Mouse (Mus musculus) midbrain, embryonic 11.5 days (tissue): ENCODE measurements at regions not wholly inside any gene's neighbourhood (a gene's known extent, or its start where the extent isn't known, plus 50 kb on each side); places are given as distances from the start of the nearest gene placed in this dataset.

Experiments used
- ATAC-seq: fragments of 200-750 bp; cut with Nextera tagmentation; 2 replicates; pipeline ENCODE4 v1.8.0; 2017; ENCODE audit warnings: moderate TSS enrichment, moderate library complexity; ENCODE audit not compliant: low FRiP score
- DNase-seq: peaks from one replicate; pipeline ENCODE4 v3.0.0; 2015; ENCODE audit warnings: low spot score; ENCODE audit errors: missing footprints
- H3K27ac ChIP-seq: fragments of 300-500 bp; sonication (generic); 2 replicates; pipeline ENCODE4 v1.5.1; 2014; ENCODE audit warnings: low read depth, low read length
- H3K27me3 ChIP-seq: fragments of 300-500 bp; sonication (generic); 2 replicates; pipeline ENCODE4 v1.6.1; 2014; ENCODE audit warnings: mild to moderate bottlenecking, low read length, moderate library complexity, mixed read lengths; ENCODE audit not compliant: control insufficient read depth, insufficient read depth
- H3K36me3 ChIP-seq: fragments of 300-500 bp; sonication (generic); 2 replicates; pipeline ENCODE4 v1.6.1; 2014; ENCODE audit warnings: mild to moderate bottlenecking, low read length, moderate library complexity, mixed read lengths; ENCODE audit not compliant: control insufficient read depth, insufficient read depth
- H3K4me1 ChIP-seq: fragments of 300-500 bp; sonication (generic); 2 replicates; pipeline ENCODE4 v1.6.1; 2014; ENCODE audit warnings: low read length; ENCODE audit not compliant: control insufficient read depth, insufficient read depth
- H3K4me2 ChIP-seq: fragments of 300-500 bp; sonication (generic); 2 replicates; pipeline ENCODE4 v1.6.1; 2014; ENCODE audit warnings: mild to moderate bottlenecking, moderate library complexity
- H3K4me3 ChIP-seq: fragments of 300-500 bp; sonication (generic); 2 replicates; pipeline ENCODE4 v1.5.1; 2014; ENCODE audit warnings: low read depth, low read length
- H3K9ac ChIP-seq: fragments of 300-500 bp; sonication (generic); 2 replicates; pipeline ENCODE4 v1.6.1; 2014; ENCODE audit warnings: low read length
- H3K9me3 ChIP-seq: fragments of 300-500 bp; sonication (generic); 2 replicates; pipeline ENCODE4 v1.6.1; 2016; ENCODE audit warnings: low read length; ENCODE audit not compliant: control insufficient read depth
- WGBS: fragments of 180-500 bp; shearing (Covaris S2); extraction: QIAGEN DNeasy Blood & Tissue Kit; methylation state at CpG from one replicate; pipeline ENCODE4 v1.1.7; 2014; 5-methylcytosine and 5-hydroxymethylcytosine counted together

DNA sequence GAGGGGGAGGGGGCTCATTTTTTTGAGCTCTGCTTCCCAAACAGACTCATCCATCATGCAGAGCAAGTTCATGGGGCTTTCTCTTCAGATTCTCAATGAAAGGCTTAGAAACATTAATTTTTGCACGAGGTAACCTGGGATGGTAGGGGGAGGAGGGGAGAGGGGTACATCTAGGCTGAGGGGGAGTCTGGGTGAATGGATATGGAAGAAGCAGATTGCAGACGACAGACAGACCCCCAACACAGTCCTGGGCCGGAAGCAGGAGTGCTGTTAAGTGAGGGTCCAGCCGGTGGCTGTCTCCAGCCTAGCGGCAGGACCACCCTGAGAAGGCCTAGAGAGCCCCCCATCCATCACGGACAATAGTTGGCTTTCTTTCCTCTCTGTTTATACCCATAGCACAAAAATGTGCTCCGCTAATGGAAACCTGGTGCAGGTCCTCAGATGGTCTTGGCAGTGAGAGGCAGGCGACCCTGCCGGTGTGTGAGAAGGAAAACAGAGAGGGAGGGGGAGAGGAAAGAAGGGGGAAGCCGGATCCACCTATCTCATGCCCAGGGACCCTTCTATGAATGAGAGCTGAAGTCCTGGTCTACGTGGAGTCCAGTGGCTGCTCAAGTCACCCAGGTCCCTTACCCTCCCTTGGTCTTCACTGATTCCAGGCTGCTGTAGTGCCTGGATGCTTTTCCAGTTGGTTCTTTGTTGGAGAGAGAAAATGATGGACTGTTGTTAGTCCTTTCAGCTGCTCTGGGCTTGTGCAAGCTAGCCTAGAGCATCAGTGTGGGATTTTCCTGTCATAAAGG lies 99.1 kb upstream of the Ccnd2 start:
- H3K9ac ChIP-seq, result peak overlapping the region; percentile 45; the same call in 1 of the 2 replicates
- WGBS, result 8% methylated on average over 11 of the region's 11 CpGs
- no peak overlapping the region; the same call in 1 of the 2 replicates for H3K27ac ChIP-seq
- H3K36me3 ChIP-seq, result no peaks in the 10 kb centered on the region
- H3K27me3 ChIP-seq, result no peaks in the 10 kb centered on the region
- DNase-seq, result peak; percentile 86
- 0 out of 2 replicates have a peak, but pooled peaks have one; percentile 16 for ATAC-seq
- no peaks in the 10 kb centered on the region for H3K9me3 ChIP-seq
- peaks cover 25% of the 10 kb centered on the region for H3K4me1 ChIP-seq
- peak overlapping the region; percentile 32; the same call in 1 of the 2 replicates for H3K4me2 ChIP-seq
- no peak overlapping the region for H3K4me3 ChIP-seq

DNA sequence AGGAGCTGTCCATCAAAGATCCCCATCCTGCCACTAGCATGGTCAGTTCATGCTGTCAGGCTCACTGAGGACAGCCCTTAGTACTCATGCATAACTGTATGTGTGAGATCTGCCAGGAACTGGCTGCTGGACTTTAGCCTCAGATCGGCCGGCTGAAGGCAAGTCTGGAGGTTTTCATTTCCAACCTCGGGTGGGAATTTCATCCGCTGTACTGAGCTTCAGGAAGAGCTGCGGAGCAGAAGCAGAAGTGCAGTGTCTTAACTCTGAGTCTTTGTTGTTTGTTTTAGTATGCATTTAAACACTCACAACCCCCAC lies 99.6 kb upstream of the Ccnd2 start:
- Histone ChIP-seq H3K9ac (peak overlapping the region; percentile 45; the same call in 1 of the 2 replicates), H3K27ac (peak overlapping the region; percentile 5; the same call in 1 of the 2 replicates)
- 0 out of 2 replicates have a peak, but pooled peaks have one; percentile 27 for ATAC-seq

DNA sequence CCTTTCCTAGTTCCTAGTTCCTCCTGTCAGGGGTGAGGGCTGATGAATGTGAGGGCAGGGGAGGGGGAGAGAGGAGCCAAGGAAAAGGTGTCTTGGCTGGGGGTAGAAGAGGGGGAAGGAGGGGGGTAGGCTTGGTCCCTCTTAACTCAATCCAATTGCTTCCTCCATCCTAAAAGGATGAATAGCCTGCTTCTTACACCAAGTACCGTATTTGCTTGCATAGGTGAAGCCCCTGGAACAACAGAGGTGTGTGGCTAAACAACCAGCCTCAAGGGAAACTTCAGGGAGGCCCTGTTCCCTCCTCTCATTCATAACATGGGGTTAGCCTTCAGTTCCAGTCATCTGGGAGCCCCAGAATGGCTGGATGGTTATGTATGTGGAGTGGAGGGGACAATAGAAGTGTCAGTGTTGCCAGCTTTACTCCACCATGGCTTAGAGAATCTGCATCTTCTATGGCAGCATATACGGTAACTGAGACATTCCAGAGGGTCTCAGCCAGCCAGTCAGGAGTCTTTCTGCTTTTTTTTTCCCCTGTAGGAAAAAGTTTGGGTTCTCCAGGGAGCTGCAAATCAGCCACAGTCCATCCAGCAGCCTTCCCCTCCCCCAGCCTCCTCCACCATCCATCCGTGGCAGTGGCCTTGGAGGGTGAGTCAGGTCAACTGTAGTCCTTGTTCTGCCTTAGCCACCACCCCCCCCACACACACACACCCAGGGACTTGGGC lies 100.2 kb upstream of the Ccnd2 start:
- peak overlapping the region; percentile 45; the same call in 1 of the 2 replicates for H3K9ac ChIP-seq
- no peaks in the 10 kb centered on the region for H3K27me3 ChIP-seq
- no peaks in the 10 kb centered on the region for H3K9me3 ChIP-seq
- no peaks in the 10 kb centered on the region for H3K36me3 ChIP-seq
- H3K27ac ChIP-seq, result 0 out of 2 replicates have a peak overlapping the region, but pooled peaks have one; percentile 5
- peak; percentile 59 for ATAC-seq
- H3K4me2 ChIP-seq, result peak overlapping the region; percentile 32
- DNase-seq, result peak; percentile 93
- no peak overlapping the region for H3K4me3 ChIP-seq
- 4% methylated on average over 3 of the region's 3 CpGs for WGBS
- H3K4me1 ChIP-seq, result peaks cover 25% of the 10 kb centered on the region

More for the DNA sequence above, 99.6 kb upstream of the Ccnd2 start:
- no peaks in the 10 kb centered on the region for H3K36me3 ChIP-seq
- no peaks in the 10 kb centered on the region for H3K27me3 ChIP-seq
- H3K9me3 ChIP-seq, result no peaks in the 10 kb centered on the region
- peak; percentile 92 for DNase-seq
- 2% methylated on average over 5 of the region's 5 CpGs for WGBS
- H3K4me3 ChIP-seq, result no peak overlapping the region
- peaks cover 25% of the 10 kb centered on the region for H3K4me1 ChIP-seq
- peak overlapping the region; percentile 32 for H3K4me2 ChIP-seq

DNA sequence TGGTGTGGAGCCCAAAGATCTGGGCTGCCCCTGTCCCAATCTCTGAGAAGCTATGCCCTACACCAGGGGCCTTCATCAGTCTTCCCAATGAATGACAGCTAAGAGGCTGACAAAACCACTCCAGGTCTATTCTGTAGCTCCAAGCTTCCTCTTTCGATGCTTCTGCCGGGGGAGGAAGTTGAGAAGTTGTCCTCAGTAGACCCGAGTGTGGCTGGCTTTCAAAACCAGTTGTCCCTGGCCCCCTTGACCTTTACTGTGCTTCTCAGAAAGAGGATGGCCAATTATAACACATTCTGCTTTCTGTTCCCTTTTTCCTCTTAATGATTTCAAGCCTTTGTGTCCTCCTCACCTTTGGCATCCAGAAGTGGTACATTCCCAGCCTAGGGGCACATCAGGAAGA lies 101.9 kb upstream of the Ccnd2 start:
- Histone ChIP-seq H3K4me2 (no peak overlapping the region), H3K36me3 (no peaks in the 10 kb centered on the region), H3K27me3 (no peaks in the 10 kb centered on the region), H3K4me1 (peaks cover 25% of the 10 kb centered on the region), H3K9ac (no peak overlapping the region), H3K4me3 (no peak overlapping the region), H3K27ac (no peak overlapping the region), H3K9me3 (no peaks in the 10 kb centered on the region)
- ATAC-seq (no peak), DNase-seq (no peak)
- WGBS, result 81% methylated on average over 3 of the region's 3 CpGs

DNA sequence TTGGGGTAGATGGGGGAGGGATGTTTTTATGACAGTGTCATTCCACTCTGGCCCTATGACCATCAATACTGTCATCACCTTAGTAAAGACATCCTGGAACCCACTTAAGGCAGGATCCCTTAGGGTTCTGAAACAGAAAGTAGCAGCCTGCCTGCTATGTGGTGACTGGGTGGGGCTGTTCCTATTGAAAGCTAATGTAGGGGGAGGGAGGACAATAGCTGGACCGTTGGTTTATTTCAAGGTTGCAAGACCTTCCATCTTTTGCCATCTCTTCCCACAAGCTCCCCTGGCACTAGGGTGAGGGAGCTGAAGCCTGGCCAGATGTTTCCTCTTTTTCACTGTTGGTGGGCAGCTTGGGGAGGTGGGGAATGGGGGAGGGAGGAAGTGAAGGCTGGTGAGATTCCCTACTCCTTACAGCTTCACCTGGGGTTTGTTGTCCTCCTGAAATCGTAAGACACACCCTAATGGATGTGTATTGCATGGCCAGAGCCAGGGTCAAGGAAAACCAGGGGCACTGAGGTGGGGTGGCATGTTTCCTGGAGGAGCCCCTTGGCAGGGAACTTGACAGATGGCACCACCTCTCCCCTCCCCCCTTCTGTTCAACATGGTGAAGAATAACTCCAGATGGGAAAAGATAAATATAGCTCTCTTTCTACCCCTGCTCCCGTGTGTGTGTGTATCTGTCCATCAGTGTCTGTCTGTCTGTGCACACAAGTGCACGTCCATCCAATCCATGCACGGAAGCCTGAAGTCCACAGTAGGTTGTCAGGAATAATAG lies 112.1 kb upstream of the Ccnd2 start:
- H3K36me3 ChIP-seq, result no peaks in the 10 kb centered on the region
- H3K9ac ChIP-seq, result no peak overlapping the region
- H3K27me3 ChIP-seq, result no peaks in the 10 kb centered on the region
- H3K4me1 ChIP-seq, result peaks cover 4% of the 10 kb centered on the region; the same call in 1 of the 2 replicates
- H3K4me2 ChIP-seq, result no peak overlapping the region
- no peak for DNase-seq
- whole genome bisulfite sequencing, result 79% methylated on average over 5 of the region's 5 CpGs
- H3K4me3 ChIP-seq, result no peak overlapping the region
- no peak overlapping the region for H3K27ac ChIP-seq
- no peak for ATAC-seq
- no peaks in the 10 kb centered on the region for H3K9me3 ChIP-seq

DNA sequence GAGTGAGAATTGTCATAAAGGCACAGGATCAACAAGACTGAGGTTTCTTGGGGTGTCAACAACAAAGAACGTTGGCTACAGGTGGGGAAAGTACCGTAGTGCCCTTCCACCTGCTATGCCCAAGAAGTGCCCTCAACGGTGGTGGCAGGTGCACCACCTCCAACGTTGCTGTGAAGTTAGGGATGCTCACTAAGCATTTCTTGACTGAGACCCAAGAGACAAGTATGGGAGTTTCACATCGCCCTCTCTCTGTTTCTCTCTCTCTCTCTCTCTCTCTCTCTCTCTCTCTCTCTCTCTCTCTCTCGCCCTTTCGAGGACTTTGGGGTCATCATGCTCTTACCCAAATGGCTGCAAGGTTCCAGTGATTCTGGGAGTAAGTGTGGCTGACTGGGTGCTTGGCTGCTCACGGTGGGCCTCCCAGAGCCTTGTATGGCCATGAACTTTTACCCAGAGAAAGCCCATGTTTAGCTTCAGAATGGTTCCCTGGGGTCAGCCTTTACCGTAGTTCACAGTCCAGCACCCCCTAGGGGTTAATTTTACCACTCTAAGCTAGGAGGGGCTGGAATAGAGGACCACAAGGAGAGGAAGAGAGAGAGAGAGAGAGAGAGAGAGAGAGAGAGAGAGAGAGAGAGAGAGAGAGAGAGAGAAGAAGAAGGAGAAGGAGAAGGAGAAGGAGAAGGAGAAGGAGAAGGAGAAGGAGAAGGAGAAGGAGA lies 113.2 kb upstream of the Ccnd2 start:
- Histone ChIP-seq H3K27me3 (no peaks in the 10 kb centered on the region), H3K9me3 (no peaks in the 10 kb centered on the region), H3K9ac (no peak overlapping the region), H3K4me2 (no peak overlapping the region), H3K4me3 (no peak overlapping the region), H3K36me3 (no peaks in the 10 kb centered on the region), H3K27ac (no peak overlapping the region), H3K4me1 (peaks cover 4% of the 10 kb centered on the region; the same call in 1 of the 2 replicates)
- DNase-seq, result no peak
- ATAC-seq, result no peak
- 82% methylated on average over 9 of the region's 9 CpGs for WGBS

DNA sequence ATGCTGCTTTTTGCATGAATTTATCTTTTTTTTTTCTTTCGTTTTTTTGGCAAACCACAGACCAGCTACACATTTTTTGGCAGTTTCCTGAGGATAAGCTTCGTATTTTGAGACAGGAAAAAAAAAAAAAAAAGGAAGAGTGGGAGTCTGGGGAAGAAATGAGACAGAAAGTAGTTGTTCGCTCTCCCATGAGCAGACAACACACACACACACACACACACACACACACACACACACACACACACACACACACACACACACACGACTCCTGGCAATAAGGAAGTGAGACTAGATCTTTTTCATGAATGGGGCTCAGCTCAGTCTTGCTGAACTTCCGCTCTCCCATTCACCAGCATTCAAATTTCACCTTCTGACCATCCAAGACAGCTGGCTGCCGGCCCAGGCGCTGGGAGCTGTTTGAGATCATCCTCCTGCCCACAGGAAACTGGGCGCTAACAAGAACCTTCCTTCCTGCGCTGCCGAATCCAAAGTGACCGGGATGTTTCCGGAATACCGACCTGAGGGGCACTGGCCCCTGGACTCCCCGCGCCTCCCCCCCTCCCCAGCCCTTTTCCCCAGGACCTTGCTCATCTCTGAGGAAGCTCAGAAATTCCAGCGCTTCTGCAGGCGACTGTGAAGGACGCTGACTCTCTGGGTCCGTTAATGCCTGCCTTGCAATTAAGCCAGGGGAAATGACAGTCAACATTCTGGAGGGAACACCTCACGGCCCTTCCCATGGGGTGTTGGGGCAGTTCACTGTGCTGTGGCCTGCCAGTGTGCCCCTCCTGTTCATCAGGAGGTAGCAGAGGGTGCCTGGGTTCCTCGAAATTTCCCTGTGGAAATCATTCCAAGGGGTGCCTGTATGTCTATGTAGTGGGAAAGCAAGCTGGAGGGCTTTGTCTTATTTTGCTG lies 114.2 kb upstream of the Ccnd2 start:
- H3K27me3 ChIP-seq, result no peaks in the 10 kb centered on the region

DNA sequence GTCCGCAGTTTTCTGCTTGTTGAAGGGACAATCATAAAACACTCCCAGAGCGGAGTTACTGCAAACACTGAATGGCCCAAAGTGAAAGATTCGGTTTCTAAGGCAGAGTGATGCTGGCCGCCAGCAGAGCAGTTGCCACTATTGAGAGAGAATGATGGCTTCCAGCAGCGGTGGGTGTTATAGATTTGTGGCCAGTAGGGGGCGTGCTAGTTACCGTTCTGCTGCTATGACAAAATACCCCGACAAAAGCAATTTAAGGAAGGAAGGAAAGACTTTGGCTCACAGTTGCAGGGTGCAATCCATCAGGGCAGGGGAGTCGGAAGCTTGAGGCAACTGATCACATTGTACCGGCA lies 114.8 kb upstream of the Ccnd2 start:
- no peak overlapping the region for H3K4me3 ChIP-seq
- peaks cover 4% of the 10 kb centered on the region; the same call in 1 of the 2 replicates for H3K4me1 ChIP-seq
- no peak overlapping the region; the same call in 1 of the 2 replicates for H3K4me2 ChIP-seq
- peaks cover 3% of the 10 kb centered on the region; the same call in 1 of the 2 replicates for H3K9me3 ChIP-seq
- DNase-seq, result no peak
- H3K9ac ChIP-seq, result no peak overlapping the region; the same call in 1 of the 2 replicates
- no peak for ATAC-seq
- WGBS, result 42% methylated on average over 10 of the region's 10 CpGs
- H3K27me3 ChIP-seq, result no peaks in the 10 kb centered on the region
- H3K27ac ChIP-seq, result no peak overlapping the region
- no peaks in the 10 kb centered on the region for H3K36me3 ChIP-seq

More for the DNA sequence above, 114.2 kb upstream of the Ccnd2 start:
- WGBS, result 19% methylated on average over 21 of the region's 21 CpGs
- peak overlapping the region; percentile 57 for H3K9ac ChIP-seq
- H3K4me2 ChIP-seq, result peak overlapping the region; percentile 38
- no peaks in the 10 kb centered on the region for H3K9me3 ChIP-seq
- ATAC-seq (no peak), DNase-seq (peak; percentile 90)
- peak overlapping the region; percentile 9 for H3K4me3 ChIP-seq
- H3K4me1 ChIP-seq, result peaks cover 4% of the 10 kb centered on the region; the same call in 1 of the 2 replicates
- no peak overlapping the region for H3K27ac ChIP-seq
- H3K36me3 ChIP-seq, result no peaks in the 10 kb centered on the region
